Mouse (Mus musculus) C2C12 (cell line): ENCODE results near the gene St8sia1.

Source experiments
- CTCF ChIP-seq: IDR thresholded peaks from one replicate; pipeline ENCODE4 v1.5.1; 2011; ENCODE audit not compliant: control insufficient read depth, insufficient read depth, insufficient read length
- MYOD1 ChIP-seq: IDR thresholded peaks from one replicate; pipeline ENCODE4 v1.6.1; 2011; ENCODE audit warnings: low read depth; ENCODE audit not compliant: control insufficient read depth, insufficient read length
- USF1 ChIP-seq: IDR thresholded peaks from one replicate; pipeline ENCODE4 v1.6.1; 2011; ENCODE audit warnings: low read depth, mild to moderate bottlenecking, control low read depth, moderate library complexity

DNA sequence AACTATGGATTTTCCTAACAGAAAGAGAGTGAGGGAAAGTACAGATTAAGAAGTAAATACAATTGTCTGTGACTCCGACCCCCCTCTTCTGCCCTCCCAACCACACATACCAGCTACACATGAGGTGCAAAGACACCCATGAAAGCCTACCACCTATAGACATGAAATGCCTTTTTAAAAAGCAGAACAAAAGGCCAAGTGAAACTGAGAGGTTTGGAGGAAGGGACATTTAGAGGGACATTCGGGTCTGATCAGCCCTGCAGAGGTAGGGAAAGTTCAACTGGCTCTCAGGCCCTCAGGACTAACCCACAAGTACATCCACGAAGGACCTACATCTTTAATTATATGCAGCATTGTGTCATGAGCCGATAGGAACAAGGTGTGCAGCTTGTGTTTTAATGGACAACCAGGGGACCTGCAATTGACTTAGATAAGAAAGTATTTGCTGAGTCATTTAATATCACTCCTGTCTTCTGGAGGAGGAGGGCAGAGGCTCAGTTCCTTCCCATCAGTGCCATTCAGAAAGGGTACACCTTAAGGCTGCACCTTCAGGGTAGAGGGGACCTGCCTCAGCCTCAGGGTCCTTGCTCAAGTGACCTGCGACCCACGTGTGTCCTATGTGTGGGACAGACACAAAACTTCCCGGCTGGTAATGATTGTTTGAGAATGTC is 164.4 kb downstream of the St8sia1 start:
- TF ChIP-seq MYOD1 (no peak), USF1 (no peak), CTCF (no peak)
